8 mouse cellular contexts compared by ENCODE assay signal in the genomic region with DNA sequence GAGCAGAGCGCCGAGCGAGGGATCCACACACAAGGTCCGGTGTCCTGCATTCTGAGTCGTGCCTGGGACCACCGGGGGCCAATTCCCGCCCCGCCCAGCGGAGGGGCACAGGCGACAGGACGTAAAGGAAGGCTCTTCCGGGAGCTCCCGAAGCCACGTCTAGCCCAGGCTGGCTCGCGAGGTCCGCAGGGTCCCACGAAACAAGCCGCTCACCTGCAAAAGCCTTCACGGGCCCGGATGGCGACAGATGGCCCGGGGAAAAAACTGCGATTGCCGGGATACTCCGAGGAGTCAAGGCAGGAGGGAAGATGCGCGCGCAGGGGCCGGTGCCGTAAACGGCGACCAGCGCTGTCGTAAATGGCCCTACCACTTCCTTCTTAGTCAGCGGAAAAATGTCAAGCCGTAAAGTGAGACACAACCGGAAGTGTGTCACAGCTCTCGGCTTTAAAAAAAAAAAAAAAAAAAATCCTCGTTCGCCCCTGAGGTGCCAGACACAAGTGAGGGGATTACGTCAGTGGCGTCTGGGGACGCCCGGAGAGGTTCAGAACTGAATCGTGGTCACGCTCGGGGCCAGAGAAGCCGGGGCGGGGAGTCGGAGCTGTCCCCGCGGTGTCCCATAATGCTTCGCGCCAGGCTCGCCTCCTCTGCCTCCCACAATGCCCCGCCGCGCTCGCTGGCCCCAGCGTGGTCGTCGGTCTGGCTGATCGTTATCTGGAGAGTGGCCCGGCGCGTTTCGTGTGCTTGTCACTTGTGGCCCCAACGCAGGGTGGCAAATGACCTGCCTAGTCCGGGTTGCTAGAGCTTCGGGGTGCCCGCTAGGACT. TPM values are rescaled to one million over a fixed set of nuclear protein-coding genes. Genes with fewer than 3 reads are reported as not detected.
A peak's percentile ranks its signal among the peaks of the same experiment; 100 is the strongest.
DNase-seq lines count a peak whose midpoint lies in the region; ATAC-seq lines count a peak whose summit lies in the region.

Eif3d (minus strand) TSS at position 344 of the 823 bp plus-strand sequence.

- H3K9ac ChIP-seq in heart, embryonic 14.5 days (ENCODE audit: low read length), result peak within 1 kb of the TSS; percentile 99
- peak within 1 kb of the TSS; percentile 92 for H3K9ac ChIP-seq in liver, embryonic 13.5 days
- H3K9ac ChIP-seq in stomach, embryonic 16.5 days (ENCODE audit: low read length), result peak within 1 kb of the TSS; percentile 99

- H3K4me3 ChIP-seq in heart, embryonic 14.5 days (ENCODE audit: control insufficient read depth in 1 of 2, insufficient read depth in 1 of 2, low read depth in 1 of 2, low read length in 2 of 2), result peak within 1 kb of the TSS; percentile 79 to 94
- peak within 1 kb of the TSS; percentile 82 for H3K4me3 ChIP-seq in liver, embryonic 13.5 days (replicated peaks)
- peak within 1 kb of the TSS; percentile 89 for H3K4me3 ChIP-seq in stomach, embryonic 16.5 days (replicated peaks; ENCODE audit: low read length)

- ATAC-seq in CD4-positive, CD25-positive, alpha-beta regulatory T cell, adult 4 months, result peak; percentile 85
- peak; percentile 86 for ATAC-seq in heart, embryonic 14.5 days (ENCODE audit: insufficient number of reproducible peaks, insufficient read depth, low FRiP score, low read depth)
- peak; percentile 62 for ATAC-seq in liver, embryonic 13.5 days (ENCODE audit: low read depth)
- peak; percentile 89 for ATAC-seq in stomach, embryonic 16.5 days (ENCODE audit: insufficient read depth, low FRiP score)

- peak; percentile 93 for DNase-seq in c-Kit-negative CD71-positive TER-119-positive erythroid progenitor cells, embryonic 14.5 days (ENCODE audit: low read depth, low spot score)
- DNase-seq in fibroblast of lung, adult 2 months (ENCODE audit: low read depth), result peak; percentile 93
- DNase-seq in kidney, postnatal 14 days, result peak; percentile 99
- peak; percentile 94 for DNase-seq in liver, embryonic 13.5 days
- peak; percentile 97 for DNase-seq in neural tube, embryonic 10.5 days (ENCODE audit: extremely low spot score, low spot score)

- no peaks in the 10 kb centered on the region for H3K27me3 ChIP-seq in heart, embryonic 14.5 days (ENCODE audit: control insufficient read depth, insufficient read depth, low read length)
- no peaks in the 10 kb centered on the region for H3K27me3 ChIP-seq in liver, embryonic 13.5 days
- H3K27me3 ChIP-seq in stomach, embryonic 16.5 days (ENCODE audit: control insufficient read depth, insufficient read depth, low read length), result no peaks in the 10 kb centered on the region

- H3K36me3 ChIP-seq in heart, embryonic 14.5 days (ENCODE audit: control insufficient read depth, insufficient read depth, low read length), result peaks cover 30% of the 10 kb centered on the region
- peaks cover 36% of the 10 kb centered on the region for H3K36me3 ChIP-seq in liver, embryonic 13.5 days
- H3K36me3 ChIP-seq in stomach, embryonic 16.5 days (ENCODE audit: control insufficient read depth, insufficient read depth, low read length), result peaks cover 10% of the 10 kb centered on the region; the same call in 1 of the 2 replicates

- H3K9me3 ChIP-seq in heart, embryonic 14.5 days (ENCODE audit: control insufficient read depth, low read length), result no peaks in the 10 kb centered on the region
- H3K9me3 ChIP-seq in liver, embryonic 13.5 days (replicated peaks), result no peaks in the 10 kb centered on the region
- no peaks in the 10 kb centered on the region for H3K9me3 ChIP-seq in stomach, embryonic 16.5 days (replicated peaks; ENCODE audit: control insufficient read depth, low read length)

- H3K27ac ChIP-seq in heart, embryonic 14.5 days (replicated peaks in 1 of 2; ENCODE audit: control insufficient read depth in 1 of 2, insufficient read depth in 1 of 2, low read depth in 2 of 2, low read length in 2 of 2), result peak within 1 kb of the TSS; percentile 99 to 100
- peak within 1 kb of the TSS; percentile 96 for H3K27ac ChIP-seq in liver, embryonic 13.5 days
- peak within 1 kb of the TSS; percentile 98 for H3K27ac ChIP-seq in stomach, embryonic 16.5 days (ENCODE audit: low read length)

- under 1% methylated on average over 72 of the region's 72 CpGs for WGBS in heart, embryonic 14.5 days
- 0% methylated on average over 72 of the region's 72 CpGs for WGBS in liver, embryonic 13.5 days (ENCODE audit: insufficient replicate concordance)
- WGBS in stomach, embryonic 16.5 days, result under 1% methylated on average over 72 of the region's 72 CpGs

- peak within 1 kb of the TSS; percentile 97 for H3K4me2 ChIP-seq in heart, embryonic 14.5 days (ENCODE audit: low read length)
- peak within 1 kb of the TSS; percentile 82 for H3K4me2 ChIP-seq in liver, embryonic 13.5 days
- H3K4me2 ChIP-seq in stomach, embryonic 16.5 days (ENCODE audit: low read depth, low read length), result peak within 1 kb of the TSS; percentile 76

- peaks cover 3 to 11% of the 10 kb centered on the region in 2 experiments for H3K4me1 ChIP-seq in heart, embryonic 14.5 days (ENCODE audit: control insufficient read depth in 2 of 2, insufficient read depth in 2 of 2, low read length in 2 of 2)
- peaks cover 83% of the 10 kb centered on the region for H3K4me1 ChIP-seq in liver, embryonic 13.5 days (replicated peaks)
- H3K4me1 ChIP-seq in stomach, embryonic 16.5 days (ENCODE audit: control insufficient read depth, insufficient read depth, low read length), result peaks cover 11% of the 10 kb centered on the region

RNA-seq across cellular contexts. Expression of gene Eif3d, which starts in this region (rescaled TPM):
- 100 to 1,000 TPM; 161 to 213 TPM for polyA plus RNA-seq in CD4-positive, CD25-positive, alpha-beta regulatory T cell, adult 4 months (2017; shearing (Covaris generic))
- 121 and 135 TPM in 2 replicates for polyA plus RNA-seq in heart, embryonic 14.5 days (2014; fragmentation: Nextera tagmentation; extraction: Ambion mirVana)
- polyA plus RNA-seq in liver, embryonic 13.5 days (2015; fragmentation: Nextera tagmentation; extraction: Ambion mirVana), result 200 and 222 TPM in 2 replicates
- 182 and 186 TPM in 2 replicates for polyA plus RNA-seq in stomach, embryonic 16.5 days (2015; fragmentation: Nextera tagmentation; extraction: Ambion mirVana)

Comparison
In these comparisons a context has a peak if more than half of its experiments do, and no peak if none do; other contexts are left out.
1. Peak in every context shown above with its lines: DNase-seq, ATAC-seq, H3K4me3 ChIP-seq and H3K27ac ChIP-seq.